Mouse (Mus musculus) CH12.LX (cell line): ENCODE data around the gene Cntln. TPM values are rescaled to one million over a fixed set of nuclear protein-coding genes. Genes with fewer than 3 reads are reported as not detected.

ENCODE experiments used
- DNase-seq: peaks from one replicate; pipeline ENCODE4 v3.0.0-alpha.2; 2013; ENCODE audit errors: extremely low read depth
- H3K27ac ChIP-seq: 2 replicates; pipeline ENCODE4 v1.5.1; 2012; ENCODE audit warnings: low read depth, mild to moderate bottlenecking, control low read depth, moderate library complexity; ENCODE audit not compliant: insufficient read depth
- H3K27me3 ChIP-seq: replicated peaks from 2 replicates; pipeline ENCODE3; 2012; ENCODE audit warnings: inconsistent platforms
- H3K36me3 ChIP-seq, 2 experiments: replicated peaks in 1 of 2; 2 replicates each; pipeline versions ENCODE3 to v1.6.1; 2012; ENCODE audit warnings: inconsistent platforms in 1 of 2, low read length in 1 of 2, mild to moderate bottlenecking in 1 of 2, mixed read lengths in 1 of 2, moderate library complexity in 1 of 2; ENCODE audit not compliant: control insufficient read depth in 1 of 2, insufficient read depth in 1 of 2
- H3K4me1 ChIP-seq, 2 experiments: 2 replicates each; pipeline ENCODE4 v1.6.1; 2012; ENCODE audit warnings: inconsistent platforms in 1 of 2, moderate library complexity in 1 of 2; ENCODE audit not compliant: insufficient read depth in 2 of 2, control insufficient read depth in 1 of 2
- H3K4me2 ChIP-seq: 2 replicates; pipeline ENCODE4 v1.6.1; 2012; ENCODE audit warnings: low read depth, mild to moderate bottlenecking, control low read depth; ENCODE audit not compliant: poor library complexity, insufficient read depth, severe bottlenecking
- H3K4me3 ChIP-seq, 3 experiments: fragments of 150-350 bp in 1 of 3; sonication (generic) in 1 of 3; replicated peaks in 1 of 3; 2 replicates each; pipeline versions ENCODE3 to v1.5.1; 2011 to 2012; ENCODE audit warnings: low read depth in 2 of 3, low read length in 2 of 3, mild to moderate bottlenecking in 2 of 3, moderate library complexity in 2 of 3, control low read depth in 1 of 3, improper control_type of control experiment in 1 of 3, inconsistent platforms in 1 of 3, mixed read lengths in 1 of 3; ENCODE audit not compliant: poor library complexity in 1 of 3
- H3K79me2 ChIP-seq: replicated peaks from 2 replicates; pipeline ENCODE4 v1.6.1; 2012; ENCODE audit warnings: mild to moderate bottlenecking, moderate library complexity; ENCODE audit not compliant: control insufficient read depth, poor library complexity, insufficient read depth, severe bottlenecking; ENCODE audit errors: extremely low read depth
- H3K9ac ChIP-seq: 2 replicates; pipeline ENCODE4 v1.6.1; 2012; ENCODE audit warnings: low read depth, mild to moderate bottlenecking, control low read depth, moderate library complexity; ENCODE audit not compliant: insufficient read depth
- H3K9me3 ChIP-seq: replicated peaks from 2 replicates; pipeline ENCODE3; 2012; ENCODE audit warnings: low read length, inconsistent platforms, mixed read lengths
- CHD2 ChIP-seq: IDR thresholded peaks from 2 replicates; pipeline ENCODE4 v1.6.1; 2011; ENCODE audit warnings: low read length, improper control_type of control experiment
- CTCF ChIP-seq, 2 experiments: IDR thresholded peaks in 1 of 2; conservative IDR thresholded peaks in 1 of 2; 2 replicates each; pipeline ENCODE4 v1.5.1; 2011 to 2012; ENCODE audit warnings: low read depth in 2 of 2, low read length in 2 of 2, improper control_type of control experiment in 1 of 2, inconsistent platforms in 1 of 2, mild to moderate bottlenecking in 1 of 2, moderate library complexity in 1 of 2
- E2F4 ChIP-seq: IDR thresholded peaks from 2 replicates; pipeline ENCODE4 v1.6.1; 2011; ENCODE audit warnings: low read depth, low read length, improper control_type of control experiment; ENCODE audit not compliant: insufficient replicate concordance
- ELF1 ChIP-seq: IDR thresholded peaks from 2 replicates; pipeline ENCODE4 v1.6.1; 2014; ENCODE audit warnings: low read depth, mild to moderate bottlenecking, inconsistent platforms, low read length, improper control_type of control experiment
- GABPA ChIP-seq: IDR thresholded peaks from 2 replicates; pipeline ENCODE4 v1.6.1; 2012; ENCODE audit warnings: low read depth, low read length, improper control_type of control experiment, inconsistent platforms; ENCODE audit not compliant: insufficient replicate concordance
- HCFC1 ChIP-seq: IDR thresholded peaks from 2 replicates; pipeline ENCODE4 v1.6.1; 2012; ENCODE audit warnings: low read depth, mild to moderate bottlenecking, inconsistent platforms, low read length, improper control_type of control experiment
- IRF4 ChIP-seq: IDR thresholded peaks from 2 replicates; pipeline ENCODE4 v1.6.1; 2014; ENCODE audit warnings: low read depth, mild to moderate bottlenecking, inconsistent platforms, low read length, improper control_type of control experiment
- KAT2A ChIP-seq: IDR thresholded peaks from 2 replicates; pipeline ENCODE4 v1.6.1; 2012; ENCODE audit warnings: low read length, improper control_type of control experiment, inconsistent platforms; ENCODE audit not compliant: insufficient replicate concordance
- MAX ChIP-seq: IDR thresholded peaks from 2 replicates; pipeline ENCODE4 v1.6.1; 2011; ENCODE audit warnings: low read length, improper control_type of control experiment
- MAZ ChIP-seq: IDR thresholded peaks from 2 replicates; pipeline ENCODE4 v1.6.1; 2012; ENCODE audit warnings: low read depth, mild to moderate bottlenecking, inconsistent platforms, low read length, improper control_type of control experiment, moderate library complexity
- MXI1 ChIP-seq: IDR thresholded peaks from 2 replicates; pipeline ENCODE4 v1.6.1; 2011; ENCODE audit warnings: mild to moderate bottlenecking, low read depth, low read length, improper control_type of control experiment
- MYC ChIP-seq: IDR thresholded peaks from 2 replicates; pipeline ENCODE4 v1.6.1; 2011; ENCODE audit warnings: low read depth, mild to moderate bottlenecking, improper control_type of control experiment, low read length
- PAX5 ChIP-seq: IDR thresholded peaks from 2 replicates; pipeline ENCODE4 v1.6.1; 2012; ENCODE audit warnings: low read length, inconsistent platforms, mixed read lengths
- POLR2A ChIP-seq: IDR thresholded peaks from 2 replicates; pipeline ENCODE4 v1.6.1; 2011; ENCODE audit warnings: low read depth, mild to moderate bottlenecking, improper control_type of control experiment, low read length
- RAD21 ChIP-seq: IDR thresholded peaks from 2 replicates; pipeline ENCODE4 v1.6.1; 2011; ENCODE audit warnings: low read depth, mild to moderate bottlenecking, low read length, improper control_type of control experiment, moderate library complexity
- SIN3A ChIP-seq: IDR thresholded peaks from 2 replicates; pipeline ENCODE4 v1.6.1; 2012; ENCODE audit warnings: low read length, improper control_type of control experiment, inconsistent platforms
- TBP ChIP-seq: conservative IDR thresholded peaks from 2 replicates; pipeline ENCODE4 v1.6.1; 2011; ENCODE audit warnings: low read depth, low read length, improper control_type of control experiment
- TCF12 ChIP-seq: IDR thresholded peaks from 2 replicates; pipeline ENCODE4 v1.6.1; 2014; ENCODE audit warnings: low read depth, mild to moderate bottlenecking, inconsistent platforms, low read length, improper control_type of control experiment
- UBTF ChIP-seq: IDR thresholded peaks from 2 replicates; pipeline ENCODE4 v1.6.1; 2012; ENCODE audit warnings: low read depth, mild to moderate bottlenecking, inconsistent platforms, low read length, improper control_type of control experiment, moderate library complexity
- USF1 ChIP-seq: IDR thresholded peaks from 2 replicates; pipeline ENCODE4 v1.6.1; 2014; ENCODE audit warnings: low read depth, mild to moderate bottlenecking, inconsistent platforms, low read length, improper control_type of control experiment
- USF2 ChIP-seq: conservative IDR thresholded peaks from 2 replicates; pipeline ENCODE4 v1.6.1; 2011; ENCODE audit warnings: low read depth, low read length, improper control_type of control experiment
- ZC3H11A ChIP-seq: IDR thresholded peaks from 2 replicates; pipeline ENCODE4 v1.6.1; 2012; ENCODE audit warnings: low read depth, mild to moderate bottlenecking, inconsistent platforms, low read length, improper control_type of control experiment
- ZKSCAN1 ChIP-seq: IDR thresholded peaks from 2 replicates; pipeline ENCODE4 v1.6.1; 2012; ENCODE audit warnings: low read depth, inconsistent platforms, low read length, improper control_type of control experiment, borderline replicate concordance
- ZMIZ1 ChIP-seq: IDR thresholded peaks from 2 replicates; pipeline ENCODE4 v1.6.1; 2012; ENCODE audit warnings: low read depth, mild to moderate bottlenecking, inconsistent platforms, low read length, improper control_type of control experiment
- ZNF384 ChIP-seq: IDR thresholded peaks from 2 replicates; pipeline ENCODE4 v1.6.1; 2012; ENCODE audit warnings: low read depth, low read length, improper control_type of control experiment, inconsistent platforms
- dilution Hi-C: fragments of 300-500 bp; cut with MboI; formaldehyde crosslinking; loops from 2 replicates; pipeline ENCODE4 v1.14.3; 2020; ENCODE audit warnings: low sequenced_read_pairs; ENCODE audit not compliant: extremely low pct_unique_long_range_greater_than_20kb, extremely low pct_ligation_motif_present
- in situ Hi-C: fragments of 300-500 bp; cut with MboI; formaldehyde crosslinking; loops from 3 replicates; pipeline ENCODE4 v1.14.3; 2019; ENCODE audit warnings: low sequenced_read_pairs, low pct_ligation_motif_present, low pct_unique_long_range_greater_than_20kb, mixed read lengths
- polyA plus RNA-seq: library from polyadenylated mRNA; unstranded; fragments of >175 nt; gene quantifications from 2 replicates; pipeline ENCODE4 v1.2.1, GENCODE M21; 2012; ENCODE audit warnings: low read depth; ENCODE audit not compliant: insufficient read length
- total RNA-seq, 2 experiments: library from RNA; depleted of rRNA; stranded (reverse); fragments of 300-350 nt in 1 of 2; fragments of >200 nt in 1 of 2; gene quantifications; 2 replicates each; pipeline ENCODE4 v1.2.3; 2012 to 2014

Gene Cntln
- total and polyA plus RNA-seq, 3 experiments: not detected

- H3K4me3 ChIP-seq: no peak overlapping the region
- no peak for TF ChIP-seq ZC3H11A
- no peak for TF ChIP-seq HCFC1
- no peak for TF ChIP-seq CTCF (conservative IDR thresholded peaks at IDR 0.05 in 1 of 2, IDR thresholded peaks at IDR 0.05 in 1 of 2; ENCODE audit: low read depth in 2 of 2, low read length in 2 of 2)
- no peak for TF ChIP-seq IRF4
- TF ChIP-seq ELF1: no peak
- TF ChIP-seq PAX5: no peak
- TF ChIP-seq MAZ: no peak
- no peak for TF ChIP-seq POLR2A
- no peak for TF ChIP-seq USF1
- no peak for TF ChIP-seq TBP
- TF ChIP-seq SIN3A: no peak
- no peak for TF ChIP-seq MXI1
- no peak for TF ChIP-seq ZKSCAN1
- TF ChIP-seq ZMIZ1: no peak
- TF ChIP-seq E2F4: no peak
- no peak for TF ChIP-seq MYC
- no peak for TF ChIP-seq RAD21
- no peak for TF ChIP-seq TCF12
- no peak for TF ChIP-seq GABPA
- no peaks in the 10 kb centered on the region for H3K27me3 ChIP-seq
- H3K36me3 ChIP-seq: no peaks in the 10 kb centered on the region
- in situ Hi-C loops: no loop called here
- no peak for DNase-seq
- peaks cover 26% of the 10 kb centered on the region for H3K9me3 ChIP-seq
- no peak overlapping the region for H3K4me2 ChIP-seq
- H3K79me2 ChIP-seq: no peaks in the 10 kb centered on the region
- dilution Hi-C loops: no loop called here
- no peaks in the 10 kb centered on the region for H3K4me1 ChIP-seq
- no peak overlapping the region for H3K9ac ChIP-seq
- H3K27ac ChIP-seq: no peak overlapping the region
Observed at GRCm38 (mm10) chr4:84942059-84942458, 58.0 kb downstream of the Cntln start.

GRCm38 (mm10) chr4:84942651-84943050 is 58.5 kb downstream of the Cntln start:
- no peak for TF ChIP-seq CHD2
- TF ChIP-seq KAT2A: no peak
- TF ChIP-seq POLR2A: no peak
- no peak for TF ChIP-seq RAD21
- no peak for TF ChIP-seq MXI1
- no peak for TF ChIP-seq UBTF
- no peak for TF ChIP-seq GABPA
- TF ChIP-seq ZNF384: no peak
- no peak for TF ChIP-seq MYC
- no peak for TF ChIP-seq USF1
- TF ChIP-seq USF2: no peak
- no peak for TF ChIP-seq MAX
- Histone ChIP-seq H3K9ac (no peak overlapping the region), H3K4me2 (no peak overlapping the region), H3K79me2 (no peaks in the 10 kb centered on the region), H3K4me1 (no peaks in the 10 kb centered on the region), H3K27ac (no peak overlapping the region), H3K36me3 (no peaks in the 10 kb centered on the region), H3K27me3 (no peaks in the 10 kb centered on the region), H3K9me3 (peaks cover 25% of the 10 kb centered on the region), H3K4me3 (no peak overlapping the region)
- DNase-seq: no peak
- dilution Hi-C loops (no loop called here), in situ Hi-C loops (no loop called here)
